Mouse (Mus musculus): Measurements from ENCODE around the gene Mettl3. TPM values are rescaled to one million over a fixed set of nuclear protein-coding genes. Genes with fewer than 3 reads are reported as not detected.
"Not testable (repeated sequence)": the region's sequence is repeated elsewhere in the genome, so short reads cannot be mapped to it uniquely, and the experiment has no call there.

Mettl3 gene
- polyA plus RNA-seq, 1 experiment from 2014 or later: 45.5 TPM

- H3K9me3 ChIP-seq (ENCODE audit: control insufficient read depth, low read length): peaks cover 6% of the 10 kb centered on the region; the same call in 1 of the 2 replicates
- H3K9ac ChIP-seq (ENCODE audit: low read length): no peak overlapping the region
- H3K4me2 ChIP-seq (ENCODE audit: low read depth, severe bottlenecking): no peak overlapping the region
- no peaks in the 10 kb centered on the region for H3K27me3 ChIP-seq (ENCODE audit: control insufficient read depth, insufficient read depth, low read length)
- H3K36me3 ChIP-seq (ENCODE audit: control insufficient read depth, insufficient read depth, low read length): peaks cover 22% of the 10 kb centered on the region
- ATAC-seq (ENCODE audit: insufficient number of reproducible peaks, low FRiP score, low TSS enrichment, low read depth) (no peak), DNase-seq (ENCODE audit: low spot score) (no peak)
- H3K27ac ChIP-seq (replicated peaks; ENCODE audit: low read depth, low read length): no peak overlapping the region
- WGBS: 96% methylated on average over 2 of the region's 2 CpGs
- H3K4me3 ChIP-seq (ENCODE audit: low read depth, low read length): no peak overlapping the region
- peaks cover 9% of the 10 kb centered on the region for H3K4me1 ChIP-seq (ENCODE audit: control insufficient read depth, insufficient read depth, low read length)
Measured at GRCm38 (mm10) chr14:52310906-52311305, 6.0 kb upstream of the Mettl3 start.

- not testable (repeated sequence) for H3K27me3 ChIP-seq (ENCODE audit: control insufficient read depth, insufficient read depth, low read length)
Measured at GRCm38 (mm10) chr14:52310343-52310742, 5.4 kb upstream of the Mettl3 start.

GRCm38 (mm10) chr14:52306100-52306499 is 1.2 kb upstream of the Mettl3 start:
- Histone ChIP-seq H3K4me1 (ENCODE audit: control insufficient read depth, insufficient read depth, low read length) (no peaks in the 10 kb centered on the region), H3K9me3 (ENCODE audit: control insufficient read depth, low read length) (no peaks in the 10 kb centered on the region; the same call in 1 of the 2 replicates), H3K27ac (replicated peaks; ENCODE audit: low read depth, low read length) (no peak overlapping the region), H3K27me3 (ENCODE audit: control insufficient read depth, insufficient read depth, low read length) (no peaks in the 10 kb centered on the region), H3K36me3 (ENCODE audit: control insufficient read depth, insufficient read depth, low read length) (no peaks in the 10 kb centered on the region; the same call in 1 of the 2 replicates), H3K9ac (ENCODE audit: low read length) (no peak overlapping the region), H3K4me3 (ENCODE audit: low read depth, low read length) (no peak overlapping the region), H3K4me2 (ENCODE audit: low read depth, severe bottlenecking) (no peak overlapping the region)
- ATAC-seq (ENCODE audit: insufficient number of reproducible peaks, low FRiP score, low TSS enrichment, low read depth): no peak
- WGBS: 97% methylated on average over 2 of the region's 2 CpGs
- no peak for DNase-seq (ENCODE audit: low spot score)

More at GRCm38 (mm10) chr14:52310343-52310742, 5.4 kb upstream of the Mettl3 start:
- H3K27ac ChIP-seq (replicated peaks; ENCODE audit: low read depth, low read length); H3K4me3 ChIP-seq (ENCODE audit: low read depth, low read length); H3K9me3 ChIP-seq (ENCODE audit: control insufficient read depth, low read length); DNase-seq (ENCODE audit: low spot score); H3K4me2 ChIP-seq (ENCODE audit: low read depth, severe bottlenecking); ATAC-seq (ENCODE audit: insufficient number of reproducible peaks, low FRiP score, low TSS enrichment, low read depth); H3K4me1 ChIP-seq (ENCODE audit: control insufficient read depth, insufficient read depth, low read length); H3K9ac ChIP-seq (ENCODE audit: low read length): not testable (repeated sequence)
- H3K36me3 ChIP-seq (ENCODE audit: control insufficient read depth, insufficient read depth, low read length): peaks cover 22% of the 10 kb centered on the region
- 96% methylated on average over 5 of the region's 6 CpGs for WGBS

GRCm38 (mm10) chr14:52303517-52303916 is 1.4 kb downstream of the Mettl3 start:
- H3K36me3 ChIP-seq (ENCODE audit: control insufficient read depth, insufficient read depth, low read length); H3K9me3 ChIP-seq (ENCODE audit: control insufficient read depth, low read length); H3K4me2 ChIP-seq (ENCODE audit: low read depth, severe bottlenecking); ATAC-seq (ENCODE audit: insufficient number of reproducible peaks, low FRiP score, low TSS enrichment, low read depth); H3K9ac ChIP-seq (ENCODE audit: low read length); H3K27ac ChIP-seq (replicated peaks; ENCODE audit: low read depth, low read length); DNase-seq (ENCODE audit: low spot score); H3K4me3 ChIP-seq (ENCODE audit: low read depth, low read length); H3K27me3 ChIP-seq (ENCODE audit: control insufficient read depth, insufficient read depth, low read length); H3K4me1 ChIP-seq (ENCODE audit: control insufficient read depth, insufficient read depth, low read length): not testable (repeated sequence)
- WGBS: 93% methylated on average over 3 of the region's 3 CpGs

- Histone ChIP-seq H3K9me3 (ENCODE audit: control insufficient read depth, low read length) (no peaks in the 10 kb centered on the region), H3K4me3 (ENCODE audit: low read depth, low read length) (no peak overlapping the region), H3K27ac (replicated peaks; ENCODE audit: low read depth, low read length) (no peak overlapping the region), H3K36me3 (ENCODE audit: control insufficient read depth, insufficient read depth, low read length) (peaks cover 16% of the 10 kb centered on the region), H3K9ac (ENCODE audit: low read length) (no peak overlapping the region), H3K27me3 (ENCODE audit: control insufficient read depth, insufficient read depth, low read length) (no peaks in the 10 kb centered on the region), H3K4me2 (ENCODE audit: low read depth, severe bottlenecking) (no peak overlapping the region), H3K4me1 (ENCODE audit: control insufficient read depth, insufficient read depth, low read length) (no peaks in the 10 kb centered on the region)
- WGBS: 79% methylated on average over 6 of the region's 6 CpGs
- peak; percentile 28; the same call in 1 of the 2 replicates for ATAC-seq (ENCODE audit: insufficient number of reproducible peaks, low FRiP score, low TSS enrichment, low read depth)
- DNase-seq (ENCODE audit: low spot score): no peak
Measured at GRCm38 (mm10) chr14:52295558-52296264, 9.2 kb downstream of the Mettl3 start.

GRCm38 (mm10) chr14:52284191-52284590 is 20.7 kb downstream of the Mettl3 start:
- H3K4me3 ChIP-seq (ENCODE audit: low read depth, low read length): no peak overlapping the region
- H3K4me2 ChIP-seq (ENCODE audit: low read depth, severe bottlenecking): no peak overlapping the region
- ATAC-seq (ENCODE audit: insufficient number of reproducible peaks, low FRiP score, low TSS enrichment, low read depth) (no peak), DNase-seq (ENCODE audit: low spot score) (no peak)
- no peaks in the 10 kb centered on the region for H3K9me3 ChIP-seq (ENCODE audit: control insufficient read depth, low read length)
- H3K27ac ChIP-seq (replicated peaks; ENCODE audit: low read depth, low read length): no peak overlapping the region
- peaks cover 5% of the 10 kb centered on the region for H3K4me1 ChIP-seq (ENCODE audit: control insufficient read depth, insufficient read depth, low read length)
- no peak overlapping the region for H3K9ac ChIP-seq (ENCODE audit: low read length)
- 99% methylated on average over 3 of the region's 3 CpGs for WGBS
- H3K36me3 ChIP-seq (ENCODE audit: control insufficient read depth, insufficient read depth, low read length): peaks cover 10% of the 10 kb centered on the region; the same call in 1 of the 2 replicates
- no peaks in the 10 kb centered on the region for H3K27me3 ChIP-seq (ENCODE audit: control insufficient read depth, insufficient read depth, low read length)

GRCm38 (mm10) chr14:52283629-52284028 is 21.3 kb downstream of the Mettl3 start:
- H3K36me3 ChIP-seq (ENCODE audit: control insufficient read depth, insufficient read depth, low read length): peaks cover 10% of the 10 kb centered on the region; the same call in 1 of the 2 replicates
- peaks cover 5% of the 10 kb centered on the region for H3K4me1 ChIP-seq (ENCODE audit: control insufficient read depth, insufficient read depth, low read length)
- H3K27me3 ChIP-seq (ENCODE audit: control insufficient read depth, insufficient read depth, low read length): no peaks in the 10 kb centered on the region
- no peak overlapping the region for H3K9ac ChIP-seq (ENCODE audit: low read length)
- H3K4me2 ChIP-seq (ENCODE audit: low read depth, severe bottlenecking): no peak overlapping the region
- DNase-seq (ENCODE audit: low spot score) (no peak), ATAC-seq (ENCODE audit: insufficient number of reproducible peaks, low FRiP score, low TSS enrichment, low read depth) (no peak)
- H3K4me3 ChIP-seq (ENCODE audit: low read depth, low read length): no peak overlapping the region
- WGBS: 92% methylated on average over 5 of the region's 5 CpGs
- no peaks in the 10 kb centered on the region for H3K9me3 ChIP-seq (ENCODE audit: control insufficient read depth, low read length)
- H3K27ac ChIP-seq (replicated peaks; ENCODE audit: low read depth, low read length): no peak overlapping the region

- no peak for DNase-seq (ENCODE audit: low spot score)
- peak overlapping the region; percentile 66 for H3K4me2 ChIP-seq (ENCODE audit: low read depth, severe bottlenecking)
- ATAC-seq (ENCODE audit: insufficient number of reproducible peaks, low FRiP score, low TSS enrichment, low read depth): peak; percentile 23; the same call in 1 of the 2 replicates
- under 1% methylated on average over 21 of the region's 21 CpGs for WGBS
- peak overlapping the region; percentile 81 for H3K9ac ChIP-seq (ENCODE audit: low read length)
- no peaks in the 10 kb centered on the region for H3K9me3 ChIP-seq (ENCODE audit: control insufficient read depth, low read length)
- peak overlapping the region; percentile 47; the same call in 1 of the 2 replicates for H3K27ac ChIP-seq (replicated peaks; ENCODE audit: low read depth, low read length)
- H3K4me3 ChIP-seq (ENCODE audit: low read depth, low read length): peak overlapping the region; percentile 93
- peaks cover 5% of the 10 kb centered on the region for H3K4me1 ChIP-seq (ENCODE audit: control insufficient read depth, insufficient read depth, low read length)
- H3K27me3 ChIP-seq (ENCODE audit: control insufficient read depth, insufficient read depth, low read length): no peaks in the 10 kb centered on the region
- no peaks in the 10 kb centered on the region for H3K36me3 ChIP-seq (ENCODE audit: control insufficient read depth, insufficient read depth, low read length)
Measured at GRCm38 (mm10) chr14:52279747-52280120, 25.2 kb downstream of the Mettl3 start.
